ENCODE assay signal across 8 mouse cellular contexts in the genomic region with DNA sequence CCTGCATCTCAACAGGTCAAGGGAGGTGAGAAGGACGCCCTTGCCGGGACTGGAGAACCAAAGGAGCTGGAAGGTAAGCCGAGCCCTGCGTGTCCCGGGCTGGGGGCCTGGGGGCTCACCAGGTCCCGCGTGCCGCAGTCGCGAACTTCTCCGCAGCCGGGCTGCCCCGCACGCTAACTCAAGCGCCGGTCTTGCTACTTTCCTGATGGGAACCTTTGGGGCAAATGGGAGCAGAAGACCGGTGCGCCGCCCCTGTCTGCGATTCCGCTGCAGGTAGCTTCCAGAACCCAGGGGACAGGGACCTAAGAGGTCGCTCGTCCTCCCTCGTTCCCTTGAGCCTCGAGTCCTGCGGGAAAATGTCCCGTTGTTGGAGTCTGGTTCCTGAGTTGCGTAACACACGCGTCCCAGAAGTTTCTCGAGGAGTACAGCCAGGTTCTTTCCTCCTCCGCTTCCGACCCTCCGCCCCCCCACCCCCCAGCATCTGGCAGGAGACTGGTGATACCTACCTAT. TPM values are rescaled to one million over a fixed set of nuclear protein-coding genes. Genes with fewer than 3 reads are reported as not detected.
DNase-seq lines count a peak whose midpoint lies in the region; ATAC-seq and TF ChIP-seq lines count a peak whose summit lies in the region.

No protein-coding gene starts in this region.

- no peak for TF ChIP-seq CTCF in layer of hippocampus, adult 2 months (conservative IDR thresholded peaks at IDR 0.05)
- no peak for TF ChIP-seq CTCF in bone marrow, adult 2 months (IDR thresholded peaks at IDR 0.05; ENCODE audit: control insufficient read depth, insufficient read depth, low read length)

- no peak for DNase-seq in layer of hippocampus, adult 2 months (ENCODE audit: low spot score in 2 of 2)
- no peak for DNase-seq in layer of hippocampus, adult 18-20 months (ENCODE audit: low spot score in 2 of 2)
- DNase-seq in heart, embryonic 10.5 days (ENCODE audit: low spot score) = no peak
- DNase-seq in retina, postnatal 1 day = no peak
- no peak for DNase-seq in testis, postnatal 14 days (ENCODE audit: low spot score)

- no peaks in the 10 kb centered on the region for H3K36me3 ChIP-seq in heart, embryonic 10.5 days
- H3K36me3 ChIP-seq in limb, embryonic 13.5 days = no peaks in the 10 kb centered on the region

- H3K4me3 ChIP-seq in layer of hippocampus, adult 2 months = peak overlapping the region; percentile 56
- peak overlapping the region; percentile 100 for H3K4me3 ChIP-seq in bone marrow, adult 2 months (replicated peaks; ENCODE audit: control insufficient read depth, low read depth, low read length)
- H3K4me3 ChIP-seq in heart, embryonic 10.5 days = peak overlapping the region; percentile 79
- peak overlapping the region; percentile 66 for H3K4me3 ChIP-seq in limb, embryonic 13.5 days

- H3K9me3 ChIP-seq in heart, embryonic 10.5 days = no peaks in the 10 kb centered on the region
- no peaks in the 10 kb centered on the region for H3K9me3 ChIP-seq in limb, embryonic 13.5 days

- 1% methylated on average over 34 of the region's 34 CpGs for WGBS in bone marrow, adult 2 months
- under 1% methylated on average over 34 of the region's 34 CpGs for WGBS in heart, embryonic 10.5 days
- under 1% methylated on average over 34 of the region's 34 CpGs for WGBS in limb, embryonic 13.5 days

- H3K4me2 ChIP-seq in limb, embryonic 13.5 days (replicated peaks) = peak overlapping the region; percentile 97

- H3K27me3 ChIP-seq in heart, embryonic 10.5 days (ENCODE audit: insufficient read depth, poor library complexity, severe bottlenecking) = peaks cover 47% of the 10 kb centered on the region
- peaks cover 33% of the 10 kb centered on the region for H3K27me3 ChIP-seq in limb, embryonic 13.5 days

- peak overlapping the region; percentile 69 for H3K27ac ChIP-seq in layer of hippocampus, adult 2 months
- peak overlapping the region; percentile 92 for H3K27ac ChIP-seq in bone marrow, adult 2 months (ENCODE audit: control insufficient read depth, insufficient read depth, low read depth, low read length, poor library complexity)
- peak overlapping the region; percentile 80 for H3K27ac ChIP-seq in heart, embryonic 10.5 days
- H3K27ac ChIP-seq in limb, embryonic 13.5 days = no peak overlapping the region

- TF ChIP-seq POLR2A in bone marrow, adult 2 months (IDR thresholded peaks at IDR 0.05; ENCODE audit: borderline replicate concordance, control insufficient read depth, low read depth, low read length) = no peak

- ATAC-seq in limb, embryonic 13.5 days (ENCODE audit: low FRiP score, low read depth) = no peak; the same call in 1 of the 2 replicates
- ATAC-seq in monocyte, adult 5-6 weeks (replicated peaks; ENCODE audit: insufficient number of reproducible peaks, low FRiP score, low TSS enrichment, poor library complexity, severe bottlenecking) = 0 out of 2 replicates have a peak, but pooled peaks have one; percentile 3

- H3K9ac ChIP-seq in limb, embryonic 13.5 days = peak overlapping the region; percentile 62

- H3K4me1 ChIP-seq in bone marrow, adult 2 months (ENCODE audit: control insufficient read depth, insufficient read depth, low read length) = no peaks in the 10 kb centered on the region; the same call in 1 of the 2 replicates
- H3K4me1 ChIP-seq in heart, embryonic 10.5 days = peaks cover 17% of the 10 kb centered on the region
- peaks cover 15% of the 10 kb centered on the region for H3K4me1 ChIP-seq in limb, embryonic 13.5 days

RNA-seq across cellular contexts. Expression of gene Aff1, which starts 0.4 kb away (rescaled TPM):
- 10 to 100 TPM; 18.0 to 21.3 TPM for total RNA-seq in layer of hippocampus, adult 2 months (2021)
- 10 to 100 TPM; 20.8 to 23.0 TPM for total RNA-seq in layer of hippocampus, adult 18-20 months (2021)
- polyA plus RNA-seq in bone marrow, adult 2 months (2011; ENCODE audit: insufficient read depth, insufficient read length, low replicate concordance, missing spikeins) = 25.1 and 41.4 TPM in 2 replicates
- polyA plus RNA-seq in heart, embryonic 10.5 days (2016; fragmentation: Nextera tagmentation; extraction: Ambion mirVana) = 8.1 TPM in 2 replicates
- 4.0 and 4.1 TPM in 2 replicates for polyA plus RNA-seq in limb, embryonic 13.5 days (2015; fragmentation: Nextera tagmentation; extraction: Ambion mirVana)
- total RNA-seq in monocyte, adult 5-6 weeks (2017) = 20.1 to 35.3 TPM (median 31.2 TPM) in 3 replicates

RNA-seq across cellular contexts. Expression of gene 1700016H13Rik, which starts 36.8 kb away (rescaled TPM):
- total RNA-seq in layer of hippocampus, adult 2 months (2021) = not detected
- not detected for total RNA-seq in layer of hippocampus, adult 18-20 months (2021)
- polyA plus RNA-seq in bone marrow, adult 2 months (2011; ENCODE audit: insufficient read depth, insufficient read length, low replicate concordance, missing spikeins) = not detected in 2 replicates
- 0.42 TPM in 1 of 2 replicates, not detected in the other for polyA plus RNA-seq in heart, embryonic 10.5 days (2016; fragmentation: Nextera tagmentation; extraction: Ambion mirVana)
- not detected in 2 replicates for polyA plus RNA-seq in limb, embryonic 13.5 days (2015; fragmentation: Nextera tagmentation; extraction: Ambion mirVana)
- not detected in 3 replicates for total RNA-seq in monocyte, adult 5-6 weeks (2017)
